Mouse (Mus musculus) ES-Bruce4 (cell line): ENCODE measurements around the gene Tesk1. TPM values are rescaled to one million over a fixed set of nuclear protein-coding genes. Genes with fewer than 3 reads are reported as not detected.

Experiments used
- H3K27ac ChIP-seq: 2 replicates; pipeline ENCODE4 v1.5.1; 2012; ENCODE audit warnings: low read length, inconsistent platforms; ENCODE audit not compliant: insufficient read depth
- H3K27me3 ChIP-seq: 2 replicates; pipeline ENCODE4 v1.6.1; 2012; ENCODE audit warnings: mild to moderate bottlenecking, low read length, inconsistent platforms; ENCODE audit not compliant: control insufficient read depth, poor library complexity, insufficient read depth, severe bottlenecking
- H3K36me3 ChIP-seq: 2 replicates; pipeline ENCODE4 v1.6.1; 2012; ENCODE audit warnings: inconsistent platforms, mild to moderate bottlenecking, low read length, moderate library complexity; ENCODE audit not compliant: control insufficient read depth, poor library complexity, insufficient read depth, severe bottlenecking
- H3K4me1 ChIP-seq: one replicate; pipeline ENCODE4 v1.8.1; 2011; ENCODE audit warnings: low read length; ENCODE audit not compliant: control insufficient read depth, insufficient read depth
- H3K4me3 ChIP-seq: 2 replicates; pipeline ENCODE4 v1.5.1; 2011; ENCODE audit warnings: low read depth, mild to moderate bottlenecking, low read length
- H3K9ac ChIP-seq: 2 replicates; pipeline ENCODE4 v1.6.1; 2012; ENCODE audit warnings: low read depth, mild to moderate bottlenecking, inconsistent platforms; ENCODE audit not compliant: poor library complexity, severe bottlenecking
- H3K9me3 ChIP-seq: replicated peaks from 2 replicates; pipeline ENCODE4 v1.6.1; 2012; ENCODE audit warnings: mild to moderate bottlenecking, low read length, inconsistent platforms; ENCODE audit not compliant: control insufficient read depth, poor library complexity, insufficient read depth, severe bottlenecking
- CTCF ChIP-seq: IDR thresholded peaks from one replicate; pipeline ENCODE4 v1.8.1; 2011; ENCODE audit warnings: low read depth, low read length
- EP300 ChIP-seq: IDR thresholded peaks from 2 replicates; pipeline ENCODE4 v1.6.1; 2011; ENCODE audit warnings: low read depth, low read length; ENCODE audit not compliant: insufficient read depth
- POLR2A ChIP-seq: IDR thresholded peaks from one replicate; pipeline ENCODE4 v1.8.1; 2011; ENCODE audit warnings: low read length; ENCODE audit not compliant: insufficient read depth
- polyA plus RNA-seq: library from polyadenylated mRNA; stranded (reverse); fragments of >200 nt; gene quantifications from 2 replicates; pipeline ENCODE4 v1.2.4, GENCODE M21; 2011; ENCODE audit warnings: low read depth; ENCODE audit not compliant: missing spikeins, insufficient read depth, insufficient read length

Tesk1 gene
- polyA plus RNA-seq, 1 experiment, result 12.6 TPM

DNA sequence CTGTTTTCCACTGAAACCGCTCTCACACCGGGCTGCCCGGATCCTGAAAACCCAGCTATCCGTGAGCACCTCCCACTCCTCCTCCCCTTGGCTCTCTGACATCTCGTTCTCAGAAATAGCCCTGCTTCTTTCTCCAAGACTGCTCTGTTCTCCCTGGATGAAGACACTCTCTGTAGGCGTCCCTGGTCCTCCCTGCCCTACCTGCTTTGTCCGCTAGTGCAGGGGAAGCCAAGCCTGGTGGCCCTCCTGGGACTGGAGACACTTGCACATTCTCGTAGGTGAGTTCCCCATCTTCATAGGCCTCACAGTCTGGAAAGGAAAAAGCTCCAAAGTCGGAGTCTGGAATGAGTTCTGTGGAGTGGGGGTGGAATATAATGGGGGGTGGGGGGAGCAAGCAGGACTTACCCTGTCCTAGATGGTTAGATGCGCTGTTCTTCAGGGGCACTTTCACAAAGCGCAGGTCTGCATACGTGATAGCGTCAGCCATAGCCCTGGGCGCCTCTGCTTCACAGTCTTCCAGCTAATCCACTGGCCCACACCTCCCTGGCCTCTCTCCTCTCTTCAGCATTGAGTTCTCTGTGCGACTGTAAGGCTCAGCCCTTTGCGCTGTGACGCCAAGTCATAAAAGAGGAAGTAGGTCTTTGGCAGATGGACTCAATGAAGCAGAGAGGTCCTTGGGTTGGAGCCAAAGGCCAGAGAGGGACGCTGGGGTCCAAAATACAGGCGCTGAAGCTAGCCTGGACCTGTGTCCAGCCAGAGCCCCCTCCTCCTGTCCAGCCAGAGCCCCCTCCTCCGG, 12.5 kb downstream of the Tesk1 start, which contains the start of gene Cd72:
TSS of gene Cd72 (minus strand) at position 588 of the 796 bp plus-strand sequence.
- TF ChIP-seq POLR2A (no peak), CTCF (no peak), EP300 (no peak)
- Histone ChIP-seq H3K4me3 (no peak within 1 kb of the TSS), H3K27me3 (no peaks in the 10 kb centered on the region), H3K36me3 (no peaks in the 10 kb centered on the region), H3K9me3 (no peaks in the 10 kb centered on the region), H3K4me1 (no peaks in the 10 kb centered on the region), H3K27ac (no peak within 1 kb of the TSS), H3K9ac (no peak within 1 kb of the TSS)

DNA sequence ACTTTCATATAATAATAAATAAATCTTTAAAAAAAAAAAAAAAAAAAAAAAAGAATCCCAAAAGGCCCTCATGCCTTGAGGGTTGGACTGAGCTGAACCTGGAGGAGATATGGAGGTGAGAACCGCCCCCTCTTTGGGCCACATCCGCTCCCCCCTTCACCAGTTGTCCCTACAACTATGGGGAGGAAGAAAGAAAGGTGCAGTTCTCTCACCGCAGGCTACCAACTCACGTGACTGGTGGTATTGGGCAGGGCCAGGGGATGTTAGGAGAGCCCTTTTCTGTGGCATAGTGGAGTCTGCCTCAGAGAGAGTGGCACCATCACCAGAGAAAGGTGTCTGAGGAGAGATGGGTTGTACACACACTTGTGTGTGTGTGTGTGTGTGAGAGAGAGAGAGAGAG, 14.7 kb downstream of the Tesk1 start:
- Histone ChIP-seq H3K27ac (no peak overlapping the region), H3K4me3 (no peak overlapping the region), H3K36me3 (no peaks in the 10 kb centered on the region), H3K4me1 (no peaks in the 10 kb centered on the region), H3K9me3 (no peaks in the 10 kb centered on the region), H3K27me3 (no peaks in the 10 kb centered on the region), H3K9ac (no peak overlapping the region)
- TF ChIP-seq POLR2A (no peak), CTCF (no peak), EP300 (no peak)

DNA sequence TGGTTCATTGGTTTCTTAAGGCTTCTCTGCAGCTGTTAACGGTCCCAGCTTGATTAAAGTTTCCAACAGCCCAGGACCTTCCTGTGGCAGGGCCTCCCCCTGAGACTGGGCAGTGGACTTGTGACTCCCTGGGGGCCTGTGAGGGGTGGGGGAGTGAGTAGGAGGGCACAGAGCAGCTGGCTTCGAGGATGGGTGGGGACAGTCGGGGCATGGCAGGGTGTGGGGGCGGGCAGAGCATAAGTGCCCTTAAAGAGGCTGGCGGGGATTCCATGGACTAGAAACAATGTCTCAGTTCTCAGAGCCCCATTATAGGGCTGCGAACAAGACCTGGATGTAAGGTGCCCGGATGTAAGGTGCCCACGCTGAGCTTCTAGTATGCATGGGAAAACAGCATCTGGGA, 15.4 kb downstream of the Tesk1 start:
- Histone ChIP-seq H3K27ac (no peak overlapping the region), H3K9me3 (no peaks in the 10 kb centered on the region), H3K27me3 (no peaks in the 10 kb centered on the region), H3K4me1 (no peaks in the 10 kb centered on the region), H3K9ac (no peak overlapping the region), H3K4me3 (no peak overlapping the region), H3K36me3 (no peaks in the 10 kb centered on the region)
- TF ChIP-seq POLR2A (no peak), EP300 (no peak), CTCF (no peak)

DNA sequence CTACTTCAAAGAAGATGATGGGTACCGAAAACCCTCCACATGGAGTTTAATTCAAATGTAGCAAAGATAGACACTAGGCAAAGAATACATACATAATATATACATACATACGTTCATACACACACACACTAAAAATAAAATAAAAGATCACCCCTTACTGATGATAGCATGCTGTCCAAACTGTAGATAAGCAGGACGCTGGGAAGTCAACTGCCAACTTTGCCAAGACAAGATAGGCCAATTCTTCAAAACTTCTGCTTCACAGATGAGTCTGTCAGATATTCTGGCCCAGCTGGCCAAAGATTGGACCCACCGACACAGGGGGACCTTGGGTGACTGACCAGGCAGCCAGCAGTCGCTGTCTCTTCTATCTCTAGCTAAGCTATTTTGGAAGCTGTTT, 21.4 kb downstream of the Tesk1 start:
- no peaks in the 10 kb centered on the region for H3K27me3 ChIP-seq
- H3K4me1 ChIP-seq, result no peaks in the 10 kb centered on the region
- H3K4me3 ChIP-seq, result no peak overlapping the region
- no peak for TF ChIP-seq CTCF
- no peak for TF ChIP-seq POLR2A
- TF ChIP-seq EP300, result no peak
- no peaks in the 10 kb centered on the region for H3K36me3 ChIP-seq
- no peak overlapping the region for H3K27ac ChIP-seq
- H3K9me3 ChIP-seq, result no peaks in the 10 kb centered on the region; the same call in 1 of the 2 replicates
- H3K9ac ChIP-seq, result no peak overlapping the region

DNA sequence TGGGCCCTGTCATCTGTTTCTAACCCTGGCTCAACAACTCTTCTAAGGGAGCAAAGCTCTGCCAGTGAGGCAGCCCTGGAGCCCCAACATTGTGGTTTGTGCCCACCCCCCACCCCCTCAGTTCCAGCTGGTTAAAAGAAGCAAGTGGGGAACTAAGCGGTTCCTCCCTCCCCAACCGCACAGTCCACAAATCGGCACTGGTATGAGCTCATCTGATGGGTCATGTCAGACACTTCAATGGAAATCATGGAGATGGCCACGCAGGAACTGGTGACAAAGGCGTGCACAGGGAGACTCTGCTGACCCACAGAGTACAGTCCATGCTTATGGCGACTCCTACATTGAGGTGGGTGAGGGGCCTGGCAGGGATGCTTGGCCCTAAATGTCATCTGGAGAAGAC, 24.2 kb downstream of the Tesk1 start:
- Histone ChIP-seq H3K27ac (no peak overlapping the region), H3K27me3 (no peaks in the 10 kb centered on the region), H3K9ac (no peak overlapping the region), H3K36me3 (no peaks in the 10 kb centered on the region), H3K9me3 (no peaks in the 10 kb centered on the region; the same call in 1 of the 2 replicates), H3K4me3 (no peak overlapping the region), H3K4me1 (no peaks in the 10 kb centered on the region)
- TF ChIP-seq POLR2A (no peak), CTCF (no peak), EP300 (no peak)

DNA sequence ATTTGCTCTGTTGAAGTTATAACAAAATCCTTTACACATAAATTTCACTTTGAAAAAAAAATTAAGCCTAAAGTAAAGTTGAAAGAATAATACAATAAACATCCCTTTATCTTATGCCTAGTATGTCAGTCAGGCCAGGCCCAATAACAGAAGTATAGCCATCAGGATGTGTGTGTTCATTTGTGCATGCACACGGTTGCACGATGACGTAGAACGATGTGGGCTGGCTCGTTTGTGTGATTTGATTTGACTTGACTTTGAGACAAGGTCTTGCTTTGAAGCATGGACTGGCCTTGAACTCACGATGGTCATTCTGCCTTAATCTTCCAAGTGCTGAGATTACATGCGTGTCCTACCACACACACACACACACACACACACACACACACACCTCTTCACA, 25.1 kb downstream of the Tesk1 start:
- TF ChIP-seq EP300, result no peak
- no peak for TF ChIP-seq CTCF
- no peak for TF ChIP-seq POLR2A
- Histone ChIP-seq H3K27me3 (no peaks in the 10 kb centered on the region), H3K27ac (no peak overlapping the region), H3K4me3 (no peak overlapping the region), H3K36me3 (no peaks in the 10 kb centered on the region), H3K4me1 (no peaks in the 10 kb centered on the region), H3K9me3 (no peaks in the 10 kb centered on the region; the same call in 1 of the 2 replicates), H3K9ac (no peak overlapping the region)
